Mouse (Mus musculus): ENCODE results near the gene Rnf144a. TPM values are rescaled to one million over a fixed set of nuclear protein-coding genes. Genes with fewer than 3 reads are reported as not detected.

Gene Rnf144a
- polyA plus RNA-seq, 1 experiment from 2014 or later: 3.1 TPM

DNA sequence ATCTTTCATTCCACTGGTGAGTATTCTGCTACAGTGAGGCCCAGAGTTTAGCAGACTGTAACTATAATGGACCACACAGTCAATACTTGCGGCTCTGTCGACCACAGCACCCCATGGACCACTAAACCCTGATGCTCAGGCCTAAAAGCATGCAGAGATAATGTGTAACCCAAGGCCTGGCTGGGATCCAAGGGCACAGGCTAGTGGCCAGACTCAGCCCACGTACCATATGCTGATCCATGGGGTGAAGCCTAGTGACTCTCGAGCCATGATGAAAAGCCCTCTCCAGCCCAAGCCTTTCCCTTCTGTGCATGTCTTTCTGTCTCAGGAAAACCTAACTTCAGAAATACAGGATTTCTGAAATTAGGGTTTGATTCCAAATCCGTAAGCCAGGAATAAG lies 50.2 kb downstream of the Rnf144a start:
- Histone ChIP-seq H3K4me2 (no peak overlapping the region), H3K36me3 (no peaks in the 10 kb centered on the region), H3K27me3 (replicated peaks) (no peaks in the 10 kb centered on the region), H3K4me3 (no peak overlapping the region), H3K27ac (no peak overlapping the region), H3K4me1 (no peaks in the 10 kb centered on the region), H3K9me3 (replicated peaks) (no peaks in the 10 kb centered on the region), H3K9ac (no peak overlapping the region)
- 75% methylated on average over 5 of the region's 5 CpGs for WGBS (ENCODE audit: insufficient replicate concordance)
- no peak for ATAC-seq

- Histone ChIP-seq H3K9ac (no peak overlapping the region), H3K9me3 (replicated peaks) (no peaks in the 10 kb centered on the region), H3K27ac (no peak overlapping the region), H3K4me1 (no peaks in the 10 kb centered on the region), H3K36me3 (no peaks in the 10 kb centered on the region), H3K4me3 (no peak overlapping the region), H3K27me3 (replicated peaks) (no peaks in the 10 kb centered on the region), H3K4me2 (no peak overlapping the region)
- WGBS (ENCODE audit: insufficient replicate concordance): 69% methylated on average over 10 of the region's 10 CpGs
- no peak for ATAC-seq
Measured at GRCm38 (mm10) chr12:26360946-26361523, 54.0 kb downstream of the Rnf144a start.

DNA sequence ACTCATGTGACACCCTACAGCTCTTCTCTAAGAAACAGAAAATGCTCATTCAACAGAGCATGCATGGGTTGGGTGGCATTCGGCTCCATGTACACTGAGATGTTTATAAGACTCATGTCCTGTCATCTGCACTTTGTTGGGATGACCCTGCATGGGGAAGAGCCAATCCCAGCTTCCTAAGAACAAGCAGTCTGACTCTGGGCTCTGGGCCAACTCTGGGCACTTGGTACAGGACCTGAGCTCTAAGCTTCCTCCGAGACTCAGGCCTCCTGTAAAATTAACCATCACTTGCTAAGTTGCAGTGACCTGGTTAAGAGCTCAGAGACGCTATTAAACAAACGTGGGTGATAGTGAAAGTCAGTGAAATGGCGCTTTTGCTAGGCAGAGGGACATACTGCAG lies 55.2 kb downstream of the Rnf144a start:
- 65% methylated on average over 5 of the region's 5 CpGs for WGBS (ENCODE audit: insufficient replicate concordance)
- H3K9me3 ChIP-seq (replicated peaks): no peaks in the 10 kb centered on the region
- H3K4me1 ChIP-seq: no peaks in the 10 kb centered on the region
- H3K4me3 ChIP-seq: no peak overlapping the region
- no peak overlapping the region for H3K27ac ChIP-seq
- H3K27me3 ChIP-seq (replicated peaks): no peaks in the 10 kb centered on the region
- H3K4me2 ChIP-seq: no peak overlapping the region
- no peaks in the 10 kb centered on the region for H3K36me3 ChIP-seq
- ATAC-seq: no peak
- no peak overlapping the region for H3K9ac ChIP-seq

DNA sequence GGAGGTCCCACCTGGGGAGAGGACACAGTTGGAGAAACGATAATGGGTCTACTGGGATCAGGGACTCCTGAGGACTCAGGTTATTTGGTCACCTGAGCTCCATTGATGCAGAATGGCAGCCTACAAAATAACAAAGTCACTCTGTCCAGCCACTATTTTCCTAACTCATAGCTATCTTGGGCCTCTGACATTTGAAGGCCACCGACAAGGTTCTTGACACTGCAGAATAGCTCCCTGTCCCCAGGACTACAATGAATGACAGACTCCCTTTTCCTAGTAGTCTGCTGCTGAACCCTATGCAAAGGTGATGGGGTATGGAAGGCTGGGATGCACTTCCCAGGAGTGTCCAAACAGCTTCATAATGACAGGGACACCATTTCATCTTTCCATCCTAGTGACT lies 55.8 kb downstream of the Rnf144a start:
- 67% methylated on average over 2 of the region's 2 CpGs for WGBS (ENCODE audit: insufficient replicate concordance)
- Histone ChIP-seq H3K4me1 (no peaks in the 10 kb centered on the region), H3K4me3 (no peak overlapping the region), H3K27me3 (replicated peaks) (no peaks in the 10 kb centered on the region), H3K27ac (no peak overlapping the region), H3K36me3 (no peaks in the 10 kb centered on the region), H3K4me2 (no peak overlapping the region), H3K9ac (no peak overlapping the region), H3K9me3 (replicated peaks) (no peaks in the 10 kb centered on the region)
- ATAC-seq: no peak

GRCm38 (mm10) chr12:26357246-26357645 lies 57.8 kb downstream of the Rnf144a start:
- Histone ChIP-seq H3K4me3 (no peak overlapping the region), H3K27me3 (replicated peaks) (no peaks in the 10 kb centered on the region), H3K4me2 (no peak overlapping the region), H3K27ac (no peak overlapping the region), H3K9ac (no peak overlapping the region), H3K36me3 (no peaks in the 10 kb centered on the region), H3K9me3 (replicated peaks) (no peaks in the 10 kb centered on the region), H3K4me1 (no peaks in the 10 kb centered on the region)
- WGBS (ENCODE audit: insufficient replicate concordance): 66% methylated on average over 4 of the region's 4 CpGs
- ATAC-seq: no peak

GRCm38 (mm10) chr12:26356191-26356590 lies 58.9 kb downstream of the Rnf144a start:
- WGBS (ENCODE audit: insufficient replicate concordance): 60% methylated on average over 7 of the region's 7 CpGs
- H3K36me3 ChIP-seq: no peaks in the 10 kb centered on the region
- H3K9me3 ChIP-seq (replicated peaks): no peaks in the 10 kb centered on the region
- H3K4me3 ChIP-seq: no peak overlapping the region
- no peak overlapping the region for H3K4me2 ChIP-seq
- H3K27ac ChIP-seq: no peak overlapping the region
- no peak overlapping the region for H3K9ac ChIP-seq
- H3K27me3 ChIP-seq (replicated peaks): no peaks in the 10 kb centered on the region
- no peaks in the 10 kb centered on the region for H3K4me1 ChIP-seq
- ATAC-seq: no peak

DNA sequence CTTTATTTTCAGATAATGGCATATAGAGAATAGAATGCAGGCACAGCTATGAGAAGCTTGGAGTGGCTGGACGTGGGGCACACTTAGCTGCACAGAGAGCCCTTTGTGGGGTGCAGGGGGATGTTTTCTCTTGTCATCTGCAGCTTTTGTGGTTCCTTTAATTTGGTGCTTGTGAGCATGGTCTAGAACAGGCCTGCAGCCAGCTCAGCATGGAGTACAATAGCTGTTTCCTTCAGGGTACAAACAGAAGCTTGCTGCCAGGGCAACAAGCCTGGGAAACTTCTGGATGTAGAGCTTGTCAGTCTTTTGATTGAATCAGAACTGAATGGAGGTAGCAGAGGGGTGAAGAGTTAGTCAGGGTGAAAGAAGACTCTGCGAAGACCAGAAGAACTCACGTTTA lies 63.7 kb downstream of the Rnf144a start:
- no peak for ATAC-seq
- no peak overlapping the region for H3K4me2 ChIP-seq
- H3K27ac ChIP-seq: no peak overlapping the region
- no peak overlapping the region for H3K9ac ChIP-seq
- H3K27me3 ChIP-seq (replicated peaks): no peaks in the 10 kb centered on the region
- H3K4me1 ChIP-seq: no peaks in the 10 kb centered on the region
- H3K4me3 ChIP-seq: no peak overlapping the region
- no peaks in the 10 kb centered on the region for H3K9me3 ChIP-seq (replicated peaks)
- no peaks in the 10 kb centered on the region for H3K36me3 ChIP-seq
- 60% methylated on average over 3 of the region's 3 CpGs for WGBS (ENCODE audit: insufficient replicate concordance)

GRCm38 (mm10) chr12:26344408-26344807 lies 70.6 kb downstream of the Rnf144a start:
- H3K4me3 ChIP-seq: no peak overlapping the region
- no peak overlapping the region for H3K4me2 ChIP-seq
- no peak overlapping the region for H3K9ac ChIP-seq
- no peaks in the 10 kb centered on the region for H3K4me1 ChIP-seq
- no peaks in the 10 kb centered on the region for H3K36me3 ChIP-seq
- ATAC-seq: no peak
- no peaks in the 10 kb centered on the region for H3K27me3 ChIP-seq (replicated peaks)
- no peak overlapping the region for H3K27ac ChIP-seq
- H3K9me3 ChIP-seq (replicated peaks): no peaks in the 10 kb centered on the region
- 59% methylated on average over 5 of the region's 5 CpGs for WGBS (ENCODE audit: insufficient replicate concordance)

GRCm38 (mm10) chr12:26343131-26343530 lies 71.9 kb downstream of the Rnf144a start:
- H3K9ac ChIP-seq: no peak overlapping the region
- H3K27ac ChIP-seq: no peak overlapping the region
- H3K27me3 ChIP-seq (replicated peaks): no peaks in the 10 kb centered on the region
- 52% methylated on average over 2 of the region's 2 CpGs for WGBS (ENCODE audit: insufficient replicate concordance)
- H3K36me3 ChIP-seq: no peaks in the 10 kb centered on the region
- H3K4me3 ChIP-seq: no peak overlapping the region
- H3K4me2 ChIP-seq: no peak overlapping the region
- H3K4me1 ChIP-seq: no peaks in the 10 kb centered on the region
- no peak for ATAC-seq
- no peaks in the 10 kb centered on the region for H3K9me3 ChIP-seq (replicated peaks)

DNA sequence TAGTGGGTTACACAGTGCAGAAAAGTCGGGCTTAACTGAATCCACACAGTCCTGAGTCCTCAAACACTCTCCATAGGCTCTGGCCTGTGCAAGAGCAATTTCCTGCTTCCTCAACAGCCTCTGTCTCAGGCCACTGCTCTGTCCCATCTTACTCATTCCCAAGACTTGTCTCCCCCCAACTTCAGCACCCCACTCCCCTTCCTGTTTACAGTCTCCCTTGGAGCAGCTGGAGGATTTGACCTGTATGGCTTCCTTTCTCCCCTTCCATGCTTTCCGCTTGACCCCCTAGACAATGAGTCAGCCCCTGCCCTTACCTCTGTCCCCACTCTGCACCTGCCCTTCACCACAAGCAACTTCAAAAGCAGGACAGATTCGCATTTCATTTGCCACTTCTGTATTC lies 72.4 kb downstream of the Rnf144a start:
- H3K9ac ChIP-seq: no peak overlapping the region
- WGBS (ENCODE audit: insufficient replicate concordance): 41% methylated on average over 3 of the region's 3 CpGs
- no peaks in the 10 kb centered on the region for H3K9me3 ChIP-seq (replicated peaks)
- no peaks in the 10 kb centered on the region for H3K4me1 ChIP-seq
- no peak overlapping the region for H3K4me2 ChIP-seq
- no peaks in the 10 kb centered on the region for H3K36me3 ChIP-seq
- H3K4me3 ChIP-seq: no peak overlapping the region
- no peak for ATAC-seq
- H3K27me3 ChIP-seq (replicated peaks): no peaks in the 10 kb centered on the region
- no peak overlapping the region for H3K27ac ChIP-seq

DNA sequence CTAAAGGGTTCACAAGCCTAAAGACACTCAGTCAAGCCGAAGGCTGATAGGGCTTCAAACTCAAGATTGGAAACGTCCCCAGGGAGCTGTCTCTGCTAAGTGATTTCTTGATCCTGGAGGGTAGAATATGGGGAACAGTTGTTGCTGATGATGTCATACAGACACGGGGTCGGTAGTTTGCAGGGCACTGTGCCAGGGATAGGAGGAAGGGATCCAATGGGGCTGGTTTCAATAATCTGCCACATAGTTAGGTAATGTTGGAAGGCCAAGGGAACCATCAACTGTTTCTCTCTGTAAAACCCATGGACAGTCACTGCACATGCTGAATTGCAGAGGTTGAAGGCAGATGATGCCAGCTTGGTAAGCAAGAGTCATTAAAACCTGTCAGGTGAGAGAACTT lies 73.0 kb downstream of the Rnf144a start:
- Histone ChIP-seq H3K9me3 (replicated peaks) (no peaks in the 10 kb centered on the region), H3K36me3 (no peaks in the 10 kb centered on the region), H3K27ac (no peak overlapping the region), H3K4me2 (no peak overlapping the region), H3K4me1 (no peaks in the 10 kb centered on the region), H3K27me3 (replicated peaks) (no peaks in the 10 kb centered on the region), H3K9ac (no peak overlapping the region), H3K4me3 (no peak overlapping the region)
- ATAC-seq: no peak
- 57% methylated on average over 4 of the region's 4 CpGs for WGBS (ENCODE audit: insufficient replicate concordance)

DNA sequence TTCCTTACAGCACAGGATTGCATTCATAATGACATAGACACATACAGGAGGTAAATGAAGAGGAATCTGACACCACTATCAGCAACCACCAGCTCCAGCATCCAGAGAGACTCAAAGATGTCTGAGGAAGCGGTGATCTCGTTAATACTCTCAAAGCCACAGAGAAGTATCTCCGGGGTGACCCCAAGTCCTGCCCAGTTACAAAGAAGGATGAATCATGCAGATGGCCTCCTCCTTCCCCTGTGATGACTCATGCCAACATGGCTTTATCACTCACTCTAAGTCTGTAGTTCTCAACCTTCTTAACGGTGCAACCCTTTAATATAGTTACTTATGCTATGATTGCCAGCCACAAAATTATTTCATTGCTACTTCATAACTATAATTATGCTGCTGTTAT lies 74.4 kb downstream of the Rnf144a start:
- no peaks in the 10 kb centered on the region for H3K4me1 ChIP-seq
- H3K9me3 ChIP-seq (replicated peaks): no peaks in the 10 kb centered on the region
- H3K4me3 ChIP-seq: no peak overlapping the region
- ATAC-seq: no peak
- no peak overlapping the region for H3K27ac ChIP-seq
- H3K4me2 ChIP-seq: no peak overlapping the region
- no peaks in the 10 kb centered on the region for H3K27me3 ChIP-seq (replicated peaks)
- WGBS (ENCODE audit: insufficient replicate concordance): 57% methylated on average over 4 of the region's 4 CpGs
- H3K9ac ChIP-seq: no peak overlapping the region
- H3K36me3 ChIP-seq: no peaks in the 10 kb centered on the region

DNA sequence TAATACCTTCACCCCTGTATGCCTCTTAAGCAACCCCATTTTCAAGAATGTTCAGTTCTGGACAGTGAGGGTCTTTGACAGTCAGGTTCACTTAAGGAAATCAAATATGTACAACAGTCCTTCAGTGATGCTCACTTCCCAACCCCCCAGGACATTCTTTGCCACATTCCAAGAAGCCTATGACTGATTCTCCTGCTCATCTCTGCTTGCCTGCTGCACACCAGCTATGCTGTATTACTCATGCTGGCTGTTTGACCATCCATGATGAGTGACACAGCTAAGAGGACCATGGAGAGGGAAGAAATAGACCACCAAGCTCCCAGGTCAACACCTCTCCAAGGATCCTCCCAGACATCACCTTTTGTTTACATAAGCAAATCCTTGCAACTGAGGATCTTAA lies 75.2 kb downstream of the Rnf144a start:
- no peak overlapping the region for H3K4me3 ChIP-seq
- H3K27me3 ChIP-seq (replicated peaks): no peaks in the 10 kb centered on the region
- no peak overlapping the region for H3K9ac ChIP-seq
- no peak overlapping the region for H3K4me2 ChIP-seq
- H3K4me1 ChIP-seq: no peaks in the 10 kb centered on the region
- H3K36me3 ChIP-seq: no peaks in the 10 kb centered on the region
- no peak for ATAC-seq
- H3K27ac ChIP-seq: no peak overlapping the region
- H3K9me3 ChIP-seq (replicated peaks): no peaks in the 10 kb centered on the region
